9 mouse cellular contexts compared by ENCODE assay signal in the genomic region with DNA sequence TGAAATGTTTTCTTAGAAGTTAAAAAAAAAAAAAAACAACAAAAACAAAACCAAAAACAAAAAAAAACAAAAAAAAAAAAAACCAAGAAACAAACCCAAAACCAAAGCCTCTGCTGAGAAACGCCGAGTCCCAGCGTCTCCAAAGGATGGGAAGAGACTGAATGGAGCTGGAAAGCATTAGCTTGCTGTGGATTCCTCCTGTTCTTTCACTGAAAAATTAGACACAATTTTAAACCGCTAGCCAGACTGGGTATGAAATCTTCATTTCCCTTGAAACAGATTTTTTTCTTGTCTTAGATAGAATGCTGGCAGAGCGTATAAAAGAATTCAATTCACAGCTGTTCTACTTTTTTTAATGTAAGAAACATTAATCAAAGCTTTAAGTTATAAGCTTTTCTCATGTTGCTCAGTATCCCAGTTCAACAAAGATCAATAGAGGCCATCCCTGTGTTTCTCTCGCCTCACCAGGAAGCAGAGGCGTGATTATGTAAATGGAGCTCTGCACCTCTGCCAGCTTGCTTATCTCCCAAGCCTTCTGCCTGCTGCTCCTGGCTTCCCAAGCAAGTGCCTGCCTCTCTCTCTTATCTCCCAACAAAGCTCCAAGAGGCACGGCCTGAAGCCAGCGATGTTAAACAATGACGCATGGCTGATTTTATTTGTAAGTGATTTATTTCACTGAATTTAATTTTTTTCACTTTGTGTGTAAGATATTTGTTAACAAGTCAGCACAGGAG. TPM values are rescaled to one million over a fixed set of nuclear protein-coding genes. Genes with fewer than 3 reads are reported as not detected.
DNase-seq lines count a peak whose midpoint lies in the region; ATAC-seq lines count a peak whose summit lies in the region.
"Had no signal": no experiment of that assay in that cellular context is flagged by ENCODE, and none has a peak within 500 bp of the region (broad histone marks: within the 10 kb centered on the region; RNA-seq: fewer than 3 reads in every experiment).

No protein-coding gene starts in this region.

- H3K4me1 ChIP-seq in hindbrain, embryonic 10.5 days (replicated peaks) = peaks cover 60% of the 10 kb centered on the region
- H3K4me1 ChIP-seq in midbrain, embryonic 11.5 days (ENCODE audit: control insufficient read depth, insufficient read depth, low read length) = peaks cover 43% of the 10 kb centered on the region

- H3K4me2 ChIP-seq in midbrain, embryonic 11.5 days = peak overlapping the region; percentile 6
- H3K4me2 ChIP-seq: limb, embryonic 12.5 days had no signal

- ATAC-seq in midbrain, embryonic 11.5 days (ENCODE audit: low FRiP score) = peak; percentile 54; the same call in 1 of the 2 replicates
- no peak for ATAC-seq in megakaryocyte, adult 5-6 weeks (ENCODE audit: poor library complexity, severe bottlenecking)

- peak overlapping the region; percentile 47 for H3K27ac ChIP-seq in hindbrain, embryonic 10.5 days
- H3K27ac ChIP-seq in midbrain, embryonic 11.5 days (ENCODE audit: low read depth, low read length) = peak overlapping the region; percentile 49
- H3K27ac ChIP-seq: limb, embryonic 12.5 days had no signal

- intact Hi-C loops in gastrocnemius, postnatal 14 days (cut with DNase I; ENCODE audit: low total_unique reads) = no loop called here

- peaks cover 44% of the 10 kb centered on the region for H3K27me3 ChIP-seq in hindbrain, embryonic 10.5 days (ENCODE audit: insufficient read depth, poor library complexity, severe bottlenecking)
- peaks cover 8% of the 10 kb centered on the region; the same call in 1 of the 2 replicates for H3K27me3 ChIP-seq in midbrain, embryonic 11.5 days (ENCODE audit: control insufficient read depth, insufficient read depth, low read length)

- H3K9ac ChIP-seq in midbrain, embryonic 11.5 days (ENCODE audit: low read length) = no peak overlapping the region
- H3K9ac ChIP-seq: limb, embryonic 12.5 days had no signal

- no peaks in the 10 kb centered on the region for H3K9me3 ChIP-seq in hindbrain, embryonic 10.5 days
- no peaks in the 10 kb centered on the region for H3K9me3 ChIP-seq in midbrain, embryonic 11.5 days (ENCODE audit: control insufficient read depth, low read length)
- H3K9me3 ChIP-seq: limb, embryonic 12.5 days had no signal

- peak; percentile 9 to 18 for DNase-seq in cerebellum, postnatal 36 days
- DNase-seq in cerebellum, adult 11-12 months = no peak
- DNase-seq in embryo, embryonic 10.5 days (ENCODE audit: low spot score) = peak; percentile 36
- DNase-seq in hindbrain, embryonic 10.5 days (ENCODE audit: low spot score) = no peak
- DNase-seq in midbrain, embryonic 11.5 days (ENCODE audit: low spot score, missing footprints) = peak; percentile 89
- DNase-seq in spleen, postnatal 10 days (ENCODE audit: low spot score in 2 of 2) = no peak
- DNase-seq in gastrocnemius, postnatal 14 days = no peak

- no peak overlapping the region for H3K4me3 ChIP-seq in hindbrain, embryonic 10.5 days
- H3K4me3 ChIP-seq in midbrain, embryonic 11.5 days (ENCODE audit: low read depth, low read length) = no peak overlapping the region
- H3K4me3 ChIP-seq: limb, embryonic 12.5 days had no signal

- H3K36me3 ChIP-seq in hindbrain, embryonic 10.5 days = no peaks in the 10 kb centered on the region
- H3K36me3 ChIP-seq in midbrain, embryonic 11.5 days (ENCODE audit: control insufficient read depth, insufficient read depth, low read length) = no peaks in the 10 kb centered on the region
- H3K36me3 ChIP-seq: limb, embryonic 12.5 days had no signal

- WGBS in hindbrain, embryonic 10.5 days = 24% methylated on average over 10 of the region's 10 CpGs
- 8% methylated on average over 10 of the region's 10 CpGs for WGBS in midbrain, embryonic 11.5 days

RNA-seq across cellular contexts. Expression of a gene that starts 37.2 kb away (rescaled TPM):
- polyA plus RNA-seq in hindbrain, embryonic 10.5 days (2016; fragmentation: Nextera tagmentation; extraction: Ambion mirVana) = 4.9 and 7.3 TPM in 2 replicates
- 11.7 and 12.5 TPM in 2 replicates for polyA plus RNA-seq in midbrain, embryonic 11.5 days (2014; fragmentation: Nextera tagmentation; extraction: Ambion mirVana)
- not detected for total RNA-seq in gastrocnemius, postnatal 14 days (2021)
- total RNA-seq in megakaryocyte, adult 5-6 weeks (2015) = not detected in 2 replicates
- total RNA-seq in megakaryocyte, adult 5-6 weeks (2017) = not detected in 2 replicates
- polyA plus RNA-seq: limb, embryonic 12.5 days had no signal

Comparison
In these comparisons a context has a peak if more than half of its experiments do, and no peak if none do; other contexts are left out.
1. DNase-seq: peak in cerebellum, postnatal 36 days (2 of 2), embryo, embryonic 10.5 days (single experiment) and midbrain, embryonic 11.5 days (single experiment); none in cerebellum, adult 11-12 months (single experiment), hindbrain, embryonic 10.5 days (single experiment), spleen, postnatal 10 days (0 of 2) and gastrocnemius, postnatal 14 days (single experiment).